Mouse (Mus musculus): ENCODE measurements around the gene Mrps15.

Mrps15 gene

DNA sequence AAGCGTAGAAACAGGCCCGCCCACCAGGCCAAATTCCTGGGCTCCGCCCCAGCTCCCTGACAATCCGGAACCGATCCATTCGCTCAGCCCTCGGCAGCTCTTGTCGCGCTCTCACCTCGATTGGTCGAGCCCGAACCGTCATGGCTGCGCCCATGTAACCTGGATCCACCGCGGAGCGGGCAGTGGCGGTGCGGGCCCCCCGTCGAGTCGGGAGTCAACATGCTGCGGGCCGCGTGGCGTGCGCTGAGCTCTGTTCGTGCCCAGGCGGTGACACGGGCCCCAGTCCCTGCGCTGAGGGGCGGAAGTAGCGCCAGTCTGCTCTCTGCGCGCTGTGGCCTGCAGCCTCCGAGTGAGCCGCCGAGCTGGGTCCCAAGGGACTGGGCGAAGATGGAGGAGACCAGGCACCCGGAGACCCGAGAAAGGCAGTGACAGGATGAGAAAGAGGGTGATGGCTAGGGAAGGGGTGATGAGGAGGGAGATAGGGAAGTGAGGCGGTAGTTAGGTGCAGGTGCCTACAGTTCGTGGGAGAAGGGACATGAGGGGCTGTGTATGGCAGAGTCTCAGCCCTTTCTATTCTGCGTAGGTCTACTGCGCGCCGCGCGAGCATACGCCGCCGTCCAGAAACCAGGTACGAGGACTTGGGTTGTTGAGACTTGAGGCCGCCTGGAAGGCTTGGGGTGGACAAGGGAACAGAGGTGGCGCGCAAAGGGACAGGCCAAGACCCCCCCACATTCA is at the start of gene Mrps15:
Gene Mrps15, plus strand, starts transcription at position 75 of the 735 bp plus-strand sequence.
- DNase-seq (ENCODE audit: low spot score in 2 of 2): peak; percentile 55 to 59

DNA sequence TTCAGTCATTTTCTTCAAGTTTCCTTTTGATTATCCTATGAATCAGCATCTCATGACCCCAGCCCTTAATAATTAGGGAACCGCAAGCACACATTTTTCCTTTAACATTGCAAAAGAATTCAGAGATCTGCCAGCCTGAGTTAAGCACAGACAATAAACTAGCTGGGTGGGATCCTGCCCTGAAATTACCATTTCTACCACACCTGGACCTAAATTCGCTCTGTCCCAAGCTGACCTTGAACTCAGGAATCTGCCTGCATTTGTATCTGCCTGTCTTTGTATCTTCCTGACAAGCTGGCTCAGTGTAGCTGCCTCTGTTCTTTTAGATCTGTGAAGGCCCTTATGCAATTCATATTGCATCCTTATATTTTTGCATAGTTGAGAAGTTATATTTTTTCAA is 48.9 kb upstream of the Mrps15 start:
- DNase-seq (ENCODE audit: low spot score in 2 of 2): no peak

DNA sequence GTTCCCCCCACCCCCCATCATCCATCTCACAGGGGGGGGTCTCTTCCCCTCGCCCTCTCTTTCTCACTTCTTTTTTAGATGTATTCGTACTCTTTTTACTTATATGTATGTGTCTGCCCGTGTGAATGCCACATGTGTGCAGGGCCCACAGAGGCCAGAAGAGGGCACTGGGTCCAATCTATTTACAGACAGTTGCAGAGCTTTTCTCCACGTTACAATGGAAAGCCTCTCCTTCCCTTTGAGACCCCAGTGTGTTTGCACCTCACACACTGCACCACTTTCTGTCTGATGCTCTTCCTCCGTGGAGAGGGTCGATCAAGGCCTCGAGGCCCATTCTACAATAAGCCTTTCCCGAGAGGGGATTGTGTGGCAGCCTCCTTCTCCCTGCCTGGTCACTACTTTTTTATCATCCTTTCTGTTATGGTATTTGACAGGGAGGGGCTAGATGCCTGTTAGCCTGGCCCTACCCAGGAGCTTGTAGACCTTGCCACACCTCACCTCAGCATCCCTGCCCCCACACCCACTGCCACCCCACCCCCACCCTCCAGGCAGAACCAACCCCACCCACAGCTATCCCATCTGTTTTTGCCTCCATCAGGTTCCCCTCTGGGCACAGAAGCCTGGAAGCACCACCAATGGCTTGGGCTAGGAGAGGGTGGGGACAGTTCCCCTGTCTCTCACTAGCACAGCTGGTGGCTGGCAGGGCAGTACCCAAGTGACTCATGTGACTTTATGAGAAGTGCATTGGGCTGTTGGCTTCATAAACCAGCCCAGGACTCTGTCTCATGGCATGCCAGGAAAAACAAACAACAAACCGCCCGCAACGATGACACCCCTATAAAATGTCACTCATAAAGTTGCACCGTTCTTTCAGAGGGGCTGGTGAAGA is 45.2 kb upstream of the Mrps15 start:
- no peak for DNase-seq (ENCODE audit: low spot score in 2 of 2)

DNA sequence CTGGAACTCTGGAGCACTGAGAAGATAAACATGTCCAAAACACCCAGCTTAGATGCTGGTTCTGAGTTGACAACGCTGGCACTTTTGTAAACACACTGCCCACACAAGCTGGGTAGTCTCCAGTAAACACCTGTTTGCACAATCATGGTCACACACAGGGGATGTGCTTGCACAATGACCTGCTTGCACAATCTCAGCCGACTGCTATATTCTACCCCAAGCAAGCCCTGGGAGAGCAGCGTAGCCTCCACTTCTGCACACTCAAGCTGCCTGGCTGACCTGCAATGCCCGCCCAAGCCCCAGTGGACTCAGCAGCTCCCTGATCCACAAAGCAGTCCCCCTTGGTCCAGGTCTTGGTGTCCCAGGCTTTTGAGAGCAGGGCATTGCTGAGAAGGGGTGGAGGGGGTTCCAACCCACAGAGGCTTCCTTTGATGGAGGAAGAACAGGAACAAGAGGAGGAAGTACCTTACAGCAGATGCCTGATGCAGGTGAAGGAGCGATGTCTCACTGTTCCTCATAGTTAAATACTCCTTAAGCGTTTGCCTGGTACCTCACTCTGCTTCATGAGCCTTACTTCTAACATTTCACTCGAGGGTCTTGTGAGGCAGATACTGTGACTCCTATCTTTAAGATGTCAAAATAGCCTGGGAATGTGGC is 28.9 kb upstream of the Mrps15 start:
- DNase-seq (ENCODE audit: low spot score in 2 of 2): no peak

DNA sequence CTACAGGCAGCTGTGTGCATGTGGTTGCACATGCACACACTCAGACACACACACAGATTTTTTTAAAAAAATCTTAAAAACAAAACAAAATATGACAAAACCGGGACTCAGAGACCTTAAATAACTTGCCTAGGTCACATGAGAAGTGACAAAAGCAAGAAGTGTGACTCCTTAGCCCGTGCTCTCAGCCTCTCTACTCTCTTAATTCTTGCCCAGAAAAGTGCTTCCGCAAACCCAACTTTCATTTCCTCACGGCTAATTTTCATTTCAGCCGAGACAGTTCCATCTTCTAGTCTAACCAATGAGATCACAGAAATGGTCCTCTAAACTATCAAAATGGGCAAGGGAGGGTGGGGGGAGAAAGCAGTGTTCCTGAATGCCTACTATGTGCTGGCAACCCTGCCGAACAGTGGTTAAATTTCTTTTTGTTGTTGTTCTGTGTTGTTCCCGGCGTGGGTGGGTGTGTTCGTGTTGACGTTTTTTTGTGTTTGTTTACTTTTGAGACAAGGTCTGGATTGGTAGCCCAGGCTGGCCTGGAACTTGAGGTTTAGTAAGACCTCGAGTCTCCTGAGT is 27.7 kb upstream of the Mrps15 start:
- no peak for DNase-seq (ENCODE audit: low spot score in 2 of 2)

DNA sequence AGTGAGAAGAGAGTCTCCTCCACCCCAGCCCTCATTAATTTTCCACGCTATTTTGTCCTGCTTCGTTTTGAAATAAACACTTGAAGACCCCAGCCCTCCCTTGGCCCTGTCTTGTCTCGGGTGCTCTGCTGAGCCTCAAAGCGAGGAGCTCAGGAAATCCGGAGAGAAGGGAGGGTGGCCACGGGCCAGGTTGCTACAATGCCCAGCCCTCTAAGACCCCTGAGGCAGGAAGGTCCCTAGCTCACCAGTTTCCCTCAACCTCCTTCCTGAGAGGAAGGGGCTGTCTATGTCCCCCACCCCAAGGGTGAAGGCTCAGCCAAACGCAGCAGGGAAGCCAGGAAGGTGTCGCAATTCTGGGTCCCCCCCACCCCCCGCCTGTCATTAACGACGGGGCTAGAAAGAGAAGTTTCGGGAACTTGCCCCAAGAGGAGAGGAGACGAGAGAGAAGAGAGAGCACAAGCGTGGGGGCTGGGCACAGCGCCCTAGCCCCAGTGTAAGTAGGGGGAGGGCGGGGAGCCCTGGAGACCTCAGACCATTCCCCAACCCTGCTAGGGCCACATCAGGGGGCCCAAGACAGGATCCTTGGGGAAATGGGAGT is 22.3 kb upstream of the Mrps15 start, which contains the start of gene Csf3r:
Gene Csf3r, plus strand, starts transcription at position 248 of the 598 bp plus-strand sequence.
- DNase-seq (ENCODE audit: low spot score in 2 of 2): no peak

DNA sequence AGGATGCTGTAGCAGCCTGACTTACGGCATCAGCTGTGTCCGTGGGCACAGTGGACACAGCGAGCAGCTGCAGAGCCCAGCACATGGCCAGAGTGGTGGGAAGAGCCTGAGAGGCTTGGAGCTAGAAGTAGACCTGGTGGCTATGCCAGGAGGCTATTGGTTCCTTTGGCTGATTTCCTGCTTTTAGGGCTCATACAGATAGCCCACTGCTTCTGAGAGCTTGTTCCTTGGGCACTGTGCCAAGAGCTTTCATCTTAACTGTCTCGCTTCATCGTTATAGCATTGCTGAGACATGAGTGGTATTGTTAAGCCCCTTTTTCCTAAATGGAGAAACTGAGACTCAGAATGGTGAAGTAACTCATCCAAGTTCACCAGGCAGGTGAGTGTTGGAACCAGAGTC is 20.9 kb upstream of the Mrps15 start:
- no peak for DNase-seq (ENCODE audit: low spot score in 2 of 2)

DNA sequence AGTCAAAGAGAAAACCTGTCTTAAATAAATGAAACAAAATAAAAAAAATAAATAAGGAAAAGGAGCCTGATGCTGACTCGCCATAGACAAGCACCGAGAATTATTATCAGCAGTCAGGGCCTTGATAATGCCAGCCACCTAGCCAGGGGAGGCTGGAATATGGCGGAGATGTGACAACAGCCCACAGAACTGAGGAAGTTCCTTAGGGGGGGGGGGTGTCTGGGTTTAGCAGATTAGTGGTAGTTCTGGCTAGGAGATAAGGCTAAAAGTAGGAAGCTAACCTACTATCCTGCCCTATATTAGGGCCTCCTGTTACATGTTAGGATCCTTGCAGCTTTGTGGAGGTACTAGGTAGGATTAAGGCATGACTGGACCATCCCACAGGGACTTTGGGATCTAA is 18.7 kb upstream of the Mrps15 start:
- DNase-seq (ENCODE audit: low spot score in 2 of 2): no peak

DNA sequence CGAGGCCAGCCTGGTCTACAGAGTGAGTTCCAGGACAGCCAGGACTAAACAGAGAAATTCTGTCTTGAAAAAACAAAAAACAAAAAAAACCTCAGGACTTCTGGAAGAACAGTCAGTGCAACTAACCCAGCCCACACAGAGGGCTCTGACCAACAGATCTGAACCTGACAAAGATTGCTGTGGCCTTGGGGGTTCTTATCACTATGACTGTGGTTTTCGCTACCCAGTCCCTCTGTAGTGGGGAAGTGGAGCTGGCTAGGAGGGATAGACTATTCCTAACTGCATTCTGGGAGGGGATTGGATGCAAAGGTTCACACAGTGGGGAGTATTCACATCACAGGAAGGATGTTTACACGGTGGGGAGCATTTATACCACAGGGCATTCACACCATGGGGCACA is 17.7 kb upstream of the Mrps15 start:
- no peak for DNase-seq (ENCODE audit: low spot score in 2 of 2)

DNA sequence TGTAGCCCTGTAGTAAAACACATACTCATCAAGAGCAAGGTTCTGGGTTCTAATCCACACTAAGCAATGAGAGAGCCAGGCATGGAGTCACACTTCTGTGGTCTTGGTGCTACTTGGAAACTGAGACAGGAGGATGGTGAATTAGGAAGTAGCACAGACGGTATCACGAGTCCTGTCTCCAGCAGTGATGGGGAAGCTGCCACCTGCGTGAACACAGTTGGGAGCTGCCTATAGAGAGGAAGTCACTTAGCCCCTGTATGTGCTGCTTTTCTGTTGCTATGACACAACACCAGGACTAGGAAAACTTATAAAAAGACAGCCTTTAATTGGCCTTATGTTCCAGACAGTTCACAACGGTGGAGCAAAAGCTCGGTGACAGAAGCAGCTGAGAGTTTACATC is 16.0 kb upstream of the Mrps15 start:
- DNase-seq (ENCODE audit: low spot score in 2 of 2): no peak

DNA sequence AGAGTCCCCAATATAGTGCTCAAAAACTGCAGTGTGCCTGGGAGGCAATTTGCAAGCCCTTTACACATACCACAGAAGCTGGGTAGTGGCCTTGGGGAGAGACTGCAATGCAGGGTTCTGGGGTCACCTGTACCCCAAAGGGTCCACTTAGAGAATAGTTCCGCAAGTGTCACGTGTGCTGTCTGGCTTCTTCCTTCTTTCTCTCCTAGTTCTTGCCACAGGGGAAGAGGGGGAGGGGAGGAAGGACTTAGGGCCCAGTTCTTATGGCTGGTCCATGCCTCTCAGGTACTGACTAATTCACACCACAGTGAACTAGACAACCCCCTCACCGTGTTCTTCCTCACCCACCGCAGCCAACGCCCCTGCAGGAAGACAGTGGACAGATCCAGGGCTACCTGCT is 11.3 kb upstream of the Mrps15 start:
- DNase-seq (ENCODE audit: low spot score in 2 of 2): no peak

DNA sequence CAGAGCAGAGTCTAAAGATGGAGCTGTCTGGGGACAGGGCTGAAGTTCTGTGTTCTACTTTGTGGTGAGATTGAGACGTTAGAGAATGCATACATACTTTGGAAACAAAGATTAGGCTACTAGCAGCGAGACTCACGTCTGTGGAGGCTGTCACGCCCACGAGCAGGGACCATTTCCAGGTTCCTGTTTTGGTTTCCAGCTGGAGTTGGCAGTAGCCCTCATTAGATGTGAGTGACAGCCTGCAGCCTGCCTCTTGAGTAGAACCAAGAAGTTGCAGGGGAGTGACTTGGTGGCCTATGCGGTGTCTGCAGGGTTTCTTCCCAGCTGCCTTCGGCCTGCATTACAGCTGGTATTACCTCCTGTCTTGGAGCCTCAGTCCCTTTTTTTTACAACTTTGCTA is 4.9 kb downstream of the Mrps15 start:
- no peak for DNase-seq (ENCODE audit: low spot score in 2 of 2)

DNA sequence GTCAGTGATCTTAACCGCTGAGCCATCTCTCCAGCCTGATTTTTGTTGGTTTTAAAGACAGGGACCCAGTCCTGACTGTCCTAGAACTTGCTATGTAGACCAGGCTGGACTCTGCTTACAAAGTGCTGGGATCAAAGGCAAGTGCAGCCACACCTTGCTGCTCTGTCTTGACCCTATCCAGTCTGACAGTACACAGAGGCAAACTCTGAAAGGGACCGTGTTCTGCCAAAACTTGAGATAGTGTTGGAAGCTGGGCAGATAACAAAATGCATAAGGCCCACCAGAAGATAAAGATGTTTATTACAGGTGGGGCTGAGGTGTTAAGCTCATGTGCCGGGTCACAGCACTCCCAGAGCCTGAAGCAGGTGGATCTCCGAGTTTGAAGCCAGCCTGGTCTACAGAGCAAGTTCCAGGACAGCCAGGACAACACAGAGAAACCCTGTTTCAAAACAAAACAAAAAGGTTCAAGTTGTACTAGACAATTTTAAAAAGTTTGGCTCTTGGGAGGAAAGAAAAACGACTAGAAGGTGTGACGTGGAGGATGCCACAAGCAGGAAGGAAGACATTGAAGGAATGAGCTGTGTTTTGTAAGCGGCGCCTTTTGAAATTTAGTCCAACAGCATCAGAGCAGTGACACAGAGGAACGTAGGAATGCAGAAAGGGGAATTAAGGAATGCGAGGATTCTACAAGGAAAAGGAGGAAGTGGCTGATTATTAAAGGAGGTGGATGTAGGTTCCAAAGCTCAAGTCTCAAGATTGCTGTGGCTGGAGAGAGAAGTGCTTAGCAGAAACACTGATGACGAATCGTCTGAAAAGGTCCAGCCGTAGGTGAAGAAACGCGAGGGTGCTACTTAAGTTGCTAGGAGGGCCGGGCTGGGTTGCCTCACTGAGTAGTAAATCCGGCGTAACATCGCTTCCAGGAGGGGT is 10.7 kb downstream of the Mrps15 start:
- DNase-seq (ENCODE audit: low spot score in 2 of 2): no peak

DNA sequence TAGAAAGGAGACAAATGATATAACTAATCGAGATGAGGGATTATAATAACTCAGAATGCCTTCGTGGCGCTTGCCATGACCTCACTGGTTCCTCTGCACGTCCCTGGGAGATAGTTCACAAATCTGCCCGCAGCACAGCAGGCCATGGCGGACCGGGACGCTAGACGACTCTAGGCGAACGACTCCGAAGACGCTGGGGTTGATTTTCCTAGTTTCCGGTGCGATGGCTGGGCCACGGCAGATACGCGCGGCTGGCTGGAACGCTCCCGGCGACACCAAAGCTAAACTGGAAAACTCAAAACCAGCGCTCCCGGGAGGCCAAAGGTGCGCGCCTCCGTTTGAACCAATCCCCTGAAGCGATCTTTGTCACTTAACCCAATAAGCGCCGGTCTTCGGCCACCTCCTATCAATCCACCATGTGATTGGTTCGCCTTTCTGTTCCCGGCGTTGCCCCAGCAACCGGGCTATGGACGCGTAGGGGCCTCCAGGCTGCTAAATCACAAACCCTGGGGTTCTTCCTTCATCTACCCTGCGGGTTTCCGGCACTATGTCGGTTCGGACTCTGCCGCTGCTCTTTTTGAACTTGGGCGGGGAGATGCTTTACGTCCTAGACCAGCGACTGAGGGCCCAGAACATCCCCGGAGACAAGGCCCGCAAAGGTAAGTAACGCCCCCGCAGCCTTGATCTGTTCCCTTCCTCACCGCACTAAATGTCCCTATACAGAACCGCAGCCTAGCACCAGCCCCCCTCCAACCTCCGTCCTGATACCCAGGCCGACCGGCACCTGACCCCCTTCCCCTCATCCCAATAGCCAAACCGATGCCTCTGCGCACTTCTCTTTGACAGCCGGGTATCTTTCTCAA is 11.6 kb downstream of the Mrps15 start, which contains the start of gene Oscp1:
Gene Oscp1, plus strand, starts transcription at position 432 of the 863 bp plus-strand sequence.
- peak; percentile 86 to 88 for DNase-seq (ENCODE audit: low spot score in 2 of 2)

DNA sequence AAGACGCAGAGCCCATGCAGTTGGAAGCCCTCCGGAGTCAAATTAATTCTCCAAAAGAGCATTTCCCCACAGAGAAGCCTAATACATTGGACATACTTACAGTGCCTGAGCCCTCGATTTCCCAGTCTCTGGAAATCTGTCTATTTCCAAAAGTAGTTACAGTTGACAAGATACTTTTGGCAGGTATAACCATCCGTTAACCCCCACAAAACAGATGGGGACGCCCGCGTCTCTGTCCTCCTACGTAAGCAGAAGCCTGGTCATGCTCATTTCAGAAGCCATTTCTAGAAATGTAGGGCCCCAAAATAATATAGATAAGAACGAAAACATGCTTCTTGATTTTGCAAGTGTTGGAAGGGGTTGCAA is 12.3 kb downstream of the Mrps15 start:
- DNase-seq (ENCODE audit: low spot score in 2 of 2): no peak

DNA sequence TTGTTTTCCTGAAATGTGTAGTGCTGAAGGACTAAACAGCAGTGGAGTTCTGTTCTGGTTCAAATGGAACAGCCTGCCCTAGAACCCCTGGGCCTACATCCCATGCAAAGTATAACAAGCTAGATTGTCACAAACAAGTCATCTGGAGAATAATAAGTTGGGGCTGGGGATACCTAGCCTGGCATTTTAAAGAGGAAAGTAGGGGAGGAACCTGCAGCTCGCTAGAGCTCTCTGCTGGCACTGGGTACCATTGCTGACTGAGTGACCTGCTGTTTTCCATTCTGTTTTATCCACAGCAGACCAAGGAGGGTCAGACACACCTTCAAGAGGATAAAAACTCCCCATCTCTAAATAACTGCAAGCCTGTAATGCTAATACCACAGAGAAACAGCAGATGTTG is 16.1 kb downstream of the Mrps15 start:
- no peak for DNase-seq (ENCODE audit: low spot score in 2 of 2)

DNA sequence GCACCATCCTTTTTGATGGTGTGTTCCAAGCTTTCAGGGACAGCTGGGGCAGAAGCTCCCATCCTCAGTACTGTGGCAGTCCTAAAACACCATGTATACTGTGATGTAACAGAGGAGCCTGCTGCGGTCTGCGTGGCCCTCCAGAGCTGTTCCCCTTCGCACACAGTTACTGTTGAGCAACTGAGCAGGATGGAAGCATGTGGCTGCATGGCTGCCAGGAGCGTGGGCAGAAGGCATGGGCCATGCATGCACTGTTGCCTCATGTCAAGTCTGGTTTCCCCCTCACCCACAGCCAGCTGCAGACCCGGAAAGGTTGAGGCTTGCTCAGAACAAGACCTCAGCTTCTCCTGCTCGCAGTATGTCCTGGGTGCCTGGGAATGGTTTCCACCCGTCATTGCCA is 18.5 kb downstream of the Mrps15 start:
- no peak for DNase-seq (ENCODE audit: low spot score in 2 of 2)

DNA sequence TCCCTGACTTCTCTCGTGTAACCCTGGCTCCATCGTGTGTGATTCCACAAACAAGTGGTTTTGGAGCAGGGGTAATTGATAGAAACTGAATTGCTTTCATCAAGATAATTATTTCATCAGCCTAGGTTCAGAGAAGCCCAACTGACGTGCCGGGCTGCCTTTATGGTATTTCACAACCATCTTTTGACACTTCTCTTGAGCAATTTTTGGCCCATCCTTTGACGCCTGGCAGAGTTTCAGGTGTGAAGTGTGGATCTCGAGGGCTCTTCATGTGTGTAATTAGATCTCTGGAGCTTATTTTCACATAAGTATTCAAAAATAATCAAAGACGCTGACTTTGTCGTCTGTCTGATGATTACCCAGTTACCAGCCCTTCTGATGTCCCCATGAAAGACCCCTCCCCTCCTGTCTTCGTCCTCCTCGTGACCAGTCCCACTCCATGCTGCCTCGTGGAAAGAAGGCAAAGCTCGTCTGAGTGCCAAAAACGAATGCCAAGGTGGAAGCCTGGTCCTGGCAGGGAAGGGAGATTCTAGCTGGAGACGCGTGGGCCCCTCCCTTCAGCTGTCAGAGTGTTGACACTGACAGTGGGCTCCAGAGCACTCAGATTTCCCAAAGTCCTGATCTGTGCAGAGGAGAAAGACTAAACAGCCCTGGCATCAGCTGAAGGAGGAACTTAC is 20.8 kb downstream of the Mrps15 start:
- no peak for DNase-seq (ENCODE audit: low spot score in 2 of 2)

DNA sequence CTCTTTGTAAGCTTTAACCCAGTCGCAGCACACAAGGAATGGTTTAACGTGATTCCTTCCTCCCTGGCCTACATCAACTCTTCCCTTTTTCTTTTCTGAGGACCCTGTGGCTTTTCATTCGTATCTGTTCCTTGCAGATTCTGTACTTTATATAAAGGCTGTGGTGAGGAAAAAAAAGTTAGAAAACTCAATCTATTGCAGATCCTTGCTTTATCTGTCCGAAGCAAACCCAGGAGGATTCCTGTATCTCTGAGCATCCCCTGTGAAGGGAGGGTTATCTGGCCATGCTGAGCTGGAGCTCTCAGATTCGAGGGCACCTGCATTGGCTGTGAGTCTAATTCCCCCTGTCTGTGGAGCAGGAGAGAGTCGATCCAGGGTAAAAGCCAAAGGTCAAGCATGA is 22.1 kb downstream of the Mrps15 start:
- no peak for DNase-seq (ENCODE audit: low spot score in 2 of 2)

Measured in thymus, postnatal 10 days (tissue).